Mouse (Mus musculus) testis, adult 2 months (tissue): ENCODE measurements around the gene Aven. TPM values are rescaled to one million over a fixed set of nuclear protein-coding genes. Genes with fewer than 3 reads are reported as not detected.

ENCODE experiments used
- H3K27ac ChIP-seq: fragments of 200-500 bp; 2 replicates; pipeline ENCODE4 v1.5.1; 2012; ENCODE audit warnings: low read depth, low read length; ENCODE audit not compliant: control insufficient read depth, insufficient read depth
- H3K27me3 ChIP-seq: fragments of 200-500 bp; 2 replicates; pipeline ENCODE4 v1.6.1; 2012; ENCODE audit warnings: mild to moderate bottlenecking, low read length, moderate library complexity; ENCODE audit not compliant: control insufficient read depth, insufficient read depth
- H3K36me3 ChIP-seq: fragments of 200-500 bp; 2 replicates; pipeline ENCODE4 v1.6.1; 2012; ENCODE audit warnings: mild to moderate bottlenecking, low read length; ENCODE audit not compliant: control insufficient read depth, insufficient read depth
- H3K4me1 ChIP-seq: fragments of 200-500 bp; 2 replicates; pipeline ENCODE4 v1.6.1; 2012; ENCODE audit warnings: low read length; ENCODE audit not compliant: control insufficient read depth, insufficient read depth
- H3K4me3 ChIP-seq: fragments of 200-500 bp; 2 replicates; pipeline ENCODE4 v1.5.1; 2012; ENCODE audit warnings: low read depth, mild to moderate bottlenecking, low read length, moderate library complexity, mixed read lengths; ENCODE audit not compliant: control insufficient read depth
- CTCF ChIP-seq: fragments of 200-500 bp; IDR thresholded peaks from 2 replicates; pipeline ENCODE4 v1.5.1; 2012; ENCODE audit warnings: low read depth, mild to moderate bottlenecking, inconsistent platforms, low read length, moderate library complexity; ENCODE audit not compliant: control insufficient read depth, insufficient read depth, insufficient replicate concordance
- POLR2A ChIP-seq: fragments of 200-500 bp; IDR thresholded peaks from 2 replicates; pipeline ENCODE4 v1.6.1; 2012; ENCODE audit warnings: low read depth, mild to moderate bottlenecking, inconsistent platforms, low read length, moderate library complexity; ENCODE audit not compliant: control insufficient read depth
- polyA plus RNA-seq: library from polyadenylated mRNA; depleted of rRNA; stranded (reverse); fragments of >200 nt; gene quantifications from 2 replicates; pipeline ENCODE4 v1.2.3, GENCODE M21; 2012

Gene Aven
- polyA plus RNA-seq, 1 experiment: 155 TPM

GRCm38 (mm10) chr2:112566290-112567085 is 73.7 kb downstream of the Aven start:
- H3K4me1 ChIP-seq: no peaks in the 10 kb centered on the region
- H3K27ac ChIP-seq: no peak overlapping the region
- no peaks in the 10 kb centered on the region for H3K36me3 ChIP-seq
- no peak overlapping the region for H3K4me3 ChIP-seq
- TF ChIP-seq POLR2A: no peak
- H3K27me3 ChIP-seq: no peaks in the 10 kb centered on the region

- no peak overlapping the region for H3K4me3 ChIP-seq
- H3K27me3 ChIP-seq: no peaks in the 10 kb centered on the region
- TF ChIP-seq POLR2A: no peak
- TF ChIP-seq CTCF: no peak
- H3K4me1 ChIP-seq: no peaks in the 10 kb centered on the region
- H3K36me3 ChIP-seq: no peaks in the 10 kb centered on the region
- H3K27ac ChIP-seq: no peak overlapping the region
Observed at GRCm38 (mm10) chr2:112567786-112568185, 75.0 kb downstream of the Aven start.

- TF ChIP-seq CTCF (no peak), POLR2A (no peak)
- H3K36me3 ChIP-seq: no peaks in the 10 kb centered on the region
- H3K4me3 ChIP-seq: no peak overlapping the region
- no peaks in the 10 kb centered on the region for H3K27me3 ChIP-seq
- H3K4me1 ChIP-seq: no peaks in the 10 kb centered on the region
- no peak overlapping the region for H3K27ac ChIP-seq
Observed at GRCm38 (mm10) chr2:112590985-112591384, 98.2 kb downstream of the Aven start.

- H3K4me1 ChIP-seq: no peaks in the 10 kb centered on the region
- H3K36me3 ChIP-seq: no peaks in the 10 kb centered on the region
- TF ChIP-seq CTCF (no peak), POLR2A (no peak)
- H3K27me3 ChIP-seq: no peaks in the 10 kb centered on the region
- no peak overlapping the region for H3K27ac ChIP-seq
- H3K4me3 ChIP-seq: no peak overlapping the region
Observed at GRCm38 (mm10) chr2:112591451-112591871, 98.7 kb downstream of the Aven start.

- Histone ChIP-seq H3K27me3 (no peaks in the 10 kb centered on the region), H3K36me3 (no peaks in the 10 kb centered on the region), H3K4me3 (no peak overlapping the region), H3K4me1 (no peaks in the 10 kb centered on the region), H3K27ac (no peak overlapping the region)
- TF ChIP-seq POLR2A (no peak), CTCF (no peak)
Observed at GRCm38 (mm10) chr2:112593322-112593721, 100.6 kb downstream of the Aven start.

- Histone ChIP-seq H3K36me3 (no peaks in the 10 kb centered on the region), H3K27me3 (no peaks in the 10 kb centered on the region), H3K27ac (no peak overlapping the region), H3K4me3 (no peak overlapping the region), H3K4me1 (no peaks in the 10 kb centered on the region)
- TF ChIP-seq POLR2A: no peak
- no peak for TF ChIP-seq CTCF
Observed at GRCm38 (mm10) chr2:112593781-112594180, 101.0 kb downstream of the Aven start.

- Histone ChIP-seq H3K27ac (no peak overlapping the region), H3K4me1 (no peaks in the 10 kb centered on the region), H3K4me3 (no peak overlapping the region), H3K36me3 (no peaks in the 10 kb centered on the region), H3K27me3 (no peaks in the 10 kb centered on the region)
- no peak for TF ChIP-seq POLR2A
Observed at GRCm38 (mm10) chr2:112595807-112596206, 103.0 kb downstream of the Aven start.
